20 mouse cellular contexts compared by ENCODE assay signal in genomic region chr2:90659639-90660038, GRCm38 (mm10).
"Had no signal": no experiment of that assay in that cellular context is flagged by ENCODE, and none has a peak within 500 bp of the region (broad histone marks: within the 10 kb centered on the region; RNA-seq: fewer than 3 reads in every experiment).

No protein-coding gene starts in this region.

- ATAC-seq: intestine, embryonic 16.5 days had no signal

- H3K27ac ChIP-seq: limb, embryonic 10.5 days; limb, embryonic 13.5 days; neural tube, embryonic 13.5 days; stomach, embryonic 15.5 days had no signal

- H3K36me3 ChIP-seq: limb, embryonic 10.5 days; limb, embryonic 13.5 days; neural tube, embryonic 13.5 days; stomach, embryonic 15.5 days had no signal

- H3K4me2 ChIP-seq: limb, embryonic 13.5 days; midbrain, embryonic 11.5 days; neural tube, embryonic 13.5 days; stomach, embryonic 15.5 days had no signal

- H3K9ac ChIP-seq: limb, embryonic 13.5 days; neural tube, embryonic 13.5 days; stomach, embryonic 15.5 days had no signal

- H3K4me3 ChIP-seq: limb, embryonic 10.5 days; limb, embryonic 13.5 days; neural tube, embryonic 13.5 days; stomach, embryonic 15.5 days had no signal

- H3K4me1 ChIP-seq: limb, embryonic 10.5 days; limb, embryonic 13.5 days; neural tube, embryonic 13.5 days; stomach, embryonic 15.5 days had no signal

- H3K27me3 ChIP-seq: neural tube, embryonic 13.5 days; stomach, embryonic 15.5 days had no signal

- H3K9me3 ChIP-seq: limb, embryonic 10.5 days; limb, embryonic 13.5 days; neural tube, embryonic 13.5 days; stomach, embryonic 15.5 days had no signal

- DNase-seq: kidney, adult 18-20 months; kidney, adult 9 months; kidney, postnatal 14 days; kidney, postnatal 4 days; lung, adult 2 months; lung, postnatal 14 days; lung, postnatal 4 days; midbrain, embryonic 14.5 days; retina, postnatal 1 day; right cerebral cortex, postnatal 25 days; spleen, adult 18-20 months; thymus, adult 2 months; thymus, postnatal 14 days; thymus, postnatal 4 days had no signal
